Mouse (Mus musculus) bone marrow macrophage, adult 2 months (primary cell): ENCODE data around the gene Ppp6r1. TPM values are rescaled to one million over a fixed set of nuclear protein-coding genes. Genes with fewer than 3 reads are reported as not detected.

ENCODE experiments used
- polyA plus RNA-seq: library from polyadenylated mRNA; stranded (reverse); fragments of >200 nt; gene quantifications from 2 replicates; pipeline ENCODE4 v1.2.4, GENCODE M21; 2012; ENCODE audit not compliant: missing spikeins, insufficient read depth, insufficient read length

Gene Ppp6r1
- polyA plus RNA-seq, 1 experiment = 90.0 TPM

Other genes with a start within 250 kb of the Ppp6r1 start
- gene Rdh13, start 213.4 kb downstream of the Ppp6r1 start, polyA plus RNA-seq = 6.5 and 7.5 TPM in 2 replicates
- 23.7 and 29.0 TPM in 2 replicates for gene Eps8l1, start 198.3 kb downstream of the Ppp6r1 start, polyA plus RNA-seq
- gene Ppp1r12c, start 157.3 kb downstream of the Ppp6r1 start, polyA plus RNA-seq = 293 and 348 TPM in 2 replicates
- gene Tnnt1, start 142.6 kb downstream of the Ppp6r1 start, polyA plus RNA-seq = 3.0 and 4.4 TPM in 2 replicates
- 12.3 and 19.9 TPM in 2 replicates for gene Tnni3, start 134.8 kb downstream of the Ppp6r1 start, polyA plus RNA-seq
- 8.2 and 8.9 TPM in 2 replicates for gene Dnaaf3, start 126.6 kb downstream of the Ppp6r1 start, polyA plus RNA-seq
- not detected in 2 replicates for gene Syt5, start 111.5 kb downstream of the Ppp6r1 start, polyA plus RNA-seq
- gene Ptprh, start 55.0 kb downstream of the Ppp6r1 start, polyA plus RNA-seq = not detected in 2 replicates
- gene Tmem86b, start 27.6 kb downstream of the Ppp6r1 start, polyA plus RNA-seq = 10.9 and 14.8 TPM in 2 replicates
- gene Hspbp1, start 26.0 kb upstream of the Ppp6r1 start, polyA plus RNA-seq = 24.7 and 26.7 TPM in 2 replicates
- 0.64 TPM in 1 of 2 replicates, not detected in the other for gene Brsk1, start 31.6 kb upstream of the Ppp6r1 start, polyA plus RNA-seq
- 33.6 and 36.4 TPM in 2 replicates for gene Tmem150b, start 66.2 kb upstream of the Ppp6r1 start, polyA plus RNA-seq
- gene Kmt5c, start 81.1 kb upstream of the Ppp6r1 start, polyA plus RNA-seq = 109 and 120 TPM in 2 replicates
- 8.0 and 8.1 TPM in 2 replicates for gene Cox6b2, start 94.1 kb upstream of the Ppp6r1 start, polyA plus RNA-seq
- gene Fam71e2, start 112.3 kb upstream of the Ppp6r1 start, polyA plus RNA-seq = not detected in 2 replicates
- not detected in 2 replicates for gene Il11, start 123.8 kb upstream of the Ppp6r1 start, polyA plus RNA-seq
- gene Tmem190, start 123.9 kb upstream of the Ppp6r1 start, polyA plus RNA-seq = not detected in 2 replicates
- 2.1 and 3.6 TPM in 2 replicates for gene Tmem238, start 130.6 kb upstream of the Ppp6r1 start, polyA plus RNA-seq
- 636 and 681 TPM in 2 replicates for gene Rpl28, start 133.9 kb upstream of the Ppp6r1 start, polyA plus RNA-seq
- gene Ube2s, start 153.6 kb upstream of the Ppp6r1 start, polyA plus RNA-seq = 109 and 131 TPM in 2 replicates
- not detected in 2 replicates for gene Shisa7, start 185.7 kb upstream of the Ppp6r1 start, polyA plus RNA-seq
- 20.4 and 21.2 TPM in 2 replicates for gene Isoc2b, start 211.2 kb upstream of the Ppp6r1 start, polyA plus RNA-seq
- 15.5 and 16.4 TPM in 2 replicates for gene Isoc2a, start 218.1 kb upstream of the Ppp6r1 start, polyA plus RNA-seq
- not detected in 2 replicates for gene Gm36210, start 247.5 kb upstream of the Ppp6r1 start, polyA plus RNA-seq